Mouse (Mus musculus) layer of hippocampus, adult 9-11 months (tissue): Measurements from ENCODE around the gene Gm35549.
A peak's percentile ranks its signal among the peaks of the same experiment; 100 is the strongest.

Experiments used
- DNase-seq: peaks from one replicate; pipeline ENCODE4 v3.0.0; 2022

The Gm35549 gene

DNA sequence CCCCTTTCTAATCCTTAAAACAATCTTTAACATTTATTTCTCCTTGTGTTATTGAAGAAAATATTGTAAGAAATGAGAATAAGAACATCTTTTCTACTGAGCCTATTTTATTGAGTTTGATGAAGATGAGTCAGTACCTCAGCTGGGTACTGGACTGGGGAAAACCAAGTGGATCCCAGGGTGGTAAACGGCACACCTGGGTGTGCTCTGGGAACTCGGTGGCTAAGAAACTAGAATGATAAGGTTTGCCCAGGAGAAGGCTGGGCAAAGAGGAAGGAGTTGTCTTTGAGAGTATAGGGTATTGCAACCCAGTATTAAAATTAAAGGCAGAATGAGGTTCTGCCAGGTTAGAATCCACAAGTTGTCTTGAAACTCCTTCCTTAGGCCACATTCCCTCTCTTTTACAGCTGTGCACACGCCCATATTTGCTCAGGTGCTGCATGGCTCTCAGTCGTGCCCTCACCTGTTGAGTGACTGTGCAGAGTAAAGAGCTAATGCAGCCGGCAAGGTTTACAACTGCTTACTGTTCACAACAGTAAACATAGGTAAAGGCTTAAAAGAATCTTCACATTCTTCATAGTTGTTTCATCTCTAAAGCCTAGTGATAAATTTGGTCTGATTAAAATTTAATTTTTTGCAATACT, 20.3 kb downstream of the Gm35549 start:
- DNase-seq, result no peak

DNA sequence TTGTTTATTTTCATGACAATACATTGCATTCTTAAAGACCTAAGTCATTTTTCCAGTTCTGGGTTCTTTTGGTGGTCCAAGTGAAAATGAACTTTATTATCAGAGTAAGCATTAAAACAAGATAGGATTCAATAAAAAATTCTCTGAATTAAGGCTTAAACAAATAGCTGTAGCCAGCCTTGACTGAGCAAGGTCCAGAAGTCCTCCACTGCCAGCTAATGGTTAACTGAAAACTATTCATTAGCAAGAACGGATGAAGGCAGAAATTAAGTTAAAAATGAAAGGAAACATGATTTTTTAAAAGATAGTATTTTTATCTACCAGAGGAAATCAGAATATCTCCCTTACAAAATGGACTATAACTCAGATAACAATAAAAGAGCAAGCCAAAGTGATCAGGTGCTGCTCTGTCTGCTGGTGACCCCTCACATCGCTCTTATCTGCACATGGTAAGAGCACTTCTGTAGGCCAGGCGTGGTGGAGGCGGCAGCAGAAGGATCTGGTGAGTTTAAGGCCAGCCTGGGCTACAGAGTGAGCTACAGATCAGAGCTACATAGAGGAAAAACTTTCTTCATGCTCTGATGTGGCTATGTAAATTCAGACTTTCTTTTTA, 28.5 kb downstream of the Gm35549 start:
- DNase-seq, result no peak

DNA sequence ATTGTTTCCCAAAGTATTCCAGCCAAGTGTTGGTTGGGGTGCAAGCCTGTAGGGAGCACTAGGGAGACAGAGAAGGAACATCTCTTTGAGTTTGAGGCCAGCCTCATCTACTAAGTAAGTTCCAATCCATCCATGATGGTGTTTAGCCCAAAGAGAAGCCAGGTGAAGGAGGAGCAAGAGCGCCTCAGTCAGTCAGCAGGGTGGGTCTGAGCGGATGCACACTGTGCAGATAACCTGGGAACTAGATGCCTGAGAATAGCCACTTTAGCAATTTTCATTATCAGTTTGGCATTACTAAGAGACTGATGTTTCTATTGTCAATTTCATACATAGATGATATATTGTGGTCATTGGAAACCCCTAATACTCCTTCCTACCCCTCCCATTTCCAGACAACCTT, 29.1 kb downstream of the Gm35549 start:
- no peak for DNase-seq

GRCm38 (mm10) chr9:122812386-122812785, 31.4 kb downstream of the Gm35549 start:
- no peak for DNase-seq

DNA sequence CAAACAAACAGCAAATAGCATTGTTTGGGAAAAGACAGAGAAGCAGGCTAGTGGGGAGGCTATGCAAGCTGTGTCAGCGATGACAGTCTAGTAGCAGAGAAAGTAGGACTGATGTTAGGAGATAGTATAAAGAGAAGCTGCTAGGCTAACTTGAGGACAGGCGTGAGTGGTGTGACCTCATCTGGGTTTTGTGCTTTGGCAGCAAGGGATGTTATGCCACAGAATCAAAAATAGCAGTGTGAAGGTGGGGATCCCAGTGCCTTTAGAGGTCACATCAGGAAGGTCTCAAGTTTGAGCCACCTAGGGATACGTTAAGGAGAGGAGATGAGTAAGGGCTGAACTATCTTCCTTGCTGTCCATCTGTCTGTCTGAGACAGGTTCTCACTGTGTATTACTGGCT, 33.6 kb downstream of the Gm35549 start:
- DNase-seq, result no peak

- no peak for DNase-seq
Measured at GRCm38 (mm10) chr9:122807186-122807585, 36.6 kb downstream of the Gm35549 start.

- DNase-seq, result no peak
Measured at GRCm38 (mm10) chr9:122805845-122806341, 37.9 kb downstream of the Gm35549 start.

GRCm38 (mm10) chr9:122805053-122805844, 38.6 kb downstream of the Gm35549 start, which contains the start of gene Tcaim:
Tcaim (plus strand) TSS chr9:122805539.
- peak; percentile 93 for DNase-seq

DNA sequence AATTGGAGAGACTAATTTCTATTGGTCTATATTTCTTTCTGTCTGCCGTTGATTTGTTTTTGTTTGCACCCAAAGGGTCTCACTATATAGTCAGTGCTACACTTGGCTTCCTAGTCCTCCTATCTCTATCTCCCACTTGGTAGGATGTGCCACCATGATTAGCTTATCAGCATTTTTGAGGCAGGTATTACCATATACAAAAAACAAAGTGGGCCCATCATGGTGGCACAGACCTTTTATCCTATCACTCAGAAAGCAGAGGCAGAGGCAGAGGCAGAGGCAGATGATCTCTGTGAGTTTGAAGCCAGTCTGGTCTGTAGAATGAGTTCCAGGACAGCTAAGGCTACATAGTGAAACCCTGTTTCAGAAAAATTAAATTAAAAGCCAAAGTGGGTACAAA, 57.3 kb downstream of the Gm35549 start:
- DNase-seq, result no peak

GRCm38 (mm10) chr9:122785231-122785630, 58.6 kb downstream of the Gm35549 start:
- DNase-seq, result no peak
